Mouse (Mus musculus) urinary bladder, postnatal 4 days (tissue): ENCODE measurements at regions not wholly inside any gene's neighbourhood (a gene's known extent, or its start where the extent isn't known, plus 50 kb on each side); places are given as distances from the start of the nearest gene placed in this dataset.

Experiments
- DNase-seq, 2 experiments: peaks; one replicate each; pipeline ENCODE4 v3.0.0; 2021 to 2022; ENCODE audit warnings: low spot score in 2 of 2

DNA sequence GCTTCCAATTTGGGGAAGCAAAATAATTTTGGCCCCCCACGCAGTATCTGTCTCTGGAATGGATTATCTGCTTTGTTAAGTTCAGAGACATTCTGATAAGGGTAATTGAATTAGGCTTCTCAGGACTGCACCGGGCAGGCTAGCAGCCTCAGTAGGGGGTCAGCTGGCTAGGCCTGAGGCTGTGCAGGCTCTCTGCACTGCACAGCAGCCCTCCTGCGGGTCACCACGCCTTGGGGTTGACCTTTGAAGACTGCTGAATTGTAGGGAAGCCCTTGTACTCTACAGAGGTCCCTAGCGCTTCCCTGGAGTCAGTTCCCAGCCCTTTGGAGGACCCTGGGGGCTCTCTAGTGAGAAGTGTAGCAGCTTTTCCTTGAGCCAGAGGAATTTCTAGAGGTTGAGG lies 78.5 kb upstream of the Six2 start:
- no peak for DNase-seq

DNA sequence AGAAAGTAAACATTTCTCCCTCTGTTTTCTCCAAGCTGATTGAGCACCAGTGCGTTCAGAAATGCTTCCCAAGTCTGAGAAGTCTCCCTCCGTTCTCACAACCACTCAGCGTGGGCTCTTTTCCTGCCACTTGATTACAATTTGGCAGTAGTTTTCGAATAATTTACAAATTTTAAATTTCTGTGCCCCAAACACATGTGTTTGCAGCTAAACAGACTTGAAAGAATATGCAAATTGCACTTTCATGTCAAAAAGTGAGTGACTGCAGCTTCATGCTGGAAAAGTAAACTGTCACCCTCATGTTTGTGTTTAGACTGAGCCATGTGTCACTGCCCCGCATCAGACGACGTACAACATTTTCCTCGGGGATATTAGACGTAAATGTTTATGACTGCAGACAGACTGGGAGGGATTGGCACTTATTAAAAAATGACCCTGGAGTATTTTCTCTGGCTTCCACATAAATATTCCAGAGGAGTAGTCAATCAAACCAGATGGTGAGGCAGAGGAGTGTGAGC lies 70.6 kb upstream of the Six2 start:
- no peak for DNase-seq

DNA sequence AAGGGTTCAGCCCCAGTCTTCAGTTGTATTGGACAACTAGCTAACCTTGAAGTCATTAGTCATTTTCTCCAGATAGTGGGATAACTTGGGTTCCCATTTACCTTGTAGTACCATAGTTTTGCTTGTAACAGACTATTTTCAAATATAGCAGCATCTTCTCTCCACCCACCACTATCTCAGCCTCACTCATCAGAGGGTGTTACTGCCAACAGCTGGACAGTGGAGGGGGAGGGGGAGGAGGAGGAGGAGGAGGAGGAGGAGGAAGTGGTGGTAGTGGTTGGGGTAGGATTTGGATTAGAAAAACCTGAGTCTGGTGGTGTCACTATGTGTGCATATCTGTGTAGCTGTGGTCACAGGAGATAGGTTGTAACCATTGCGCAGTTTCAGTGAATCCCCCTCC lies 69.6 kb upstream of the Six2 start:
- DNase-seq, result no peak

DNA sequence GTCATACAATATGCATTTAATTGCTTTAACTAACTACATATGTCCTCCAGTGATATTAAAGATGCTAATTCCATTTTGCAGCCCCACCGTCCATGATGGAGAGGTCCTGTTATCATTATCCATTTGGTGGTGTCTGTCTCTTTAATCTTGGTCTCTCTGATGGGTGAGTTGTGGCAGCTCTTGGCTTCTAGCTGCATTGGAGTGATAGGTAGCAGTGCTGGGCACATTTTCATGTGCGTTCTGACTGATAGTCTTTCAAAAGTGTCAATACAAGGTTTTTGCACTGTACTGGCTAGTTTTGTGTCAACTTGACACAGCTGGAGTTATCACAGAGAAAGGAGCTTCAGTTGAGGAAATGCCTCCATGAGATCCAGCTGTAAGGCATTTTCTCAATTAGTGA lies 67.5 kb upstream of the Six2 start:
- no peak for DNase-seq

DNA sequence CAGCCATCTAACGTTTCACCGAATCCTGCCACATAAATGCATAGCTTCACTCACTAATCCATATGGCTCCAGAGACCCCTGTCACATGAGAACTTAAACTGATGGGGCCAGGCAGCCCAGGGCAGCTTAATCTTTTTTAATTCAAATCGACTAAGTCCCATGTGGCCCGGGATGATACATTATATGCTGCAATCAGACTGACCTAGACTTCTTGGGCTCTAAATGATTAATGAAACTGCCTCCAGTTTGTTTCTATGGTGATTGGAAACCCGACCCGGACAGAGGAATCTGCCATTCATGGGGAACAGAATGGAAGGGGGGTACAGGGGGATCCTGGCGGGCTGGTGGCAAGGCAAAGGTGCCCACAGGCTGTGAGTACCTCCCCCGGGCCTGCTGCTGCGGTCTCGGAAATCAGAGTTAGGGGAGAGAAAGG lies 60.6 kb upstream of the Six2 start:
- no peak for DNase-seq

DNA sequence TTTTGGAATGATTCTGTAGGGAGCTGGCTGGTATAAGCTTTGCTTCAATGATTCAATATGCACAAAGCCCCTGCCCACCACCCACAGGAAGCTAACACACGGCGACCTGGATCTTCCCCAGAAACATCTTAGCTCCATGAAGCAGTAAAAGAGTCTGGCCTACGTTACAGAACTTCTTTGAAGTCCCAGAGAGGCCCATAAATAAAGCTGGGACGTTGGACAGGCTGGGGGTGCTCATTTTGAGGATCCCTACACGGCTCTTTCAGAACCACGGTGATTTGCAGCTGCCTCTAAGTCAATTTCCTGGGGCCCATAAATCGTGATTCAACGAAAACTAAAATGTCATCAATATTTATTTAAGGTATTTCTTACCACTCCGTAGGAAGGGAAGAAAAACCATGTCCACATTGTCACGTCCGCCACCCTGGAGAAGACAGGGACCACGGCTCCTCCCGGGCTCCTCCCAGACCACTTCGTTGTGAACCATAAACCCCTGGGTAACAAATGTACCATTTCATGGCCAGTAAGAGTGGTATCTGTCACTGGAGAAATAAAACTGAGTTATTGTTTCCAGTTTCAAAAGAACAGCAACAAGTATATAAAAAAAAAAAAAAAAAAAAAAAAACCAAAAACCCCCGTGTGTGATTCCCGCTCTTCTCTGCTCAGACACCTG lies 60.0 kb upstream of the Six2 start:
- DNase-seq, result no peak
